Mouse (Mus musculus) midbrain, embryonic 14.5 days (tissue): Measurements from ENCODE around the gene Paqr4. TPM values are rescaled to one million over a fixed set of nuclear protein-coding genes. Genes with fewer than 3 reads are reported as not detected.

Experiments
- ATAC-seq: fragments of 200-750 bp; cut with Nextera tagmentation; 2 replicates; pipeline ENCODE4 v1.8.0; 2017; ENCODE audit warnings: moderate number of reproducible peaks, moderate library complexity; ENCODE audit not compliant: low FRiP score, low TSS enrichment
- DNase-seq: peaks from one replicate; pipeline ENCODE4 v3.0.0-alpha.2; 2015
- H3K27ac ChIP-seq: fragments of 300-500 bp; sonication (generic); replicated peaks from 2 replicates; pipeline ENCODE4 v1.5.1; 2014; ENCODE audit warnings: mild to moderate bottlenecking, low read depth, low read length, moderate library complexity
- H3K27me3 ChIP-seq: fragments of 300-500 bp; sonication (generic); 2 replicates; pipeline ENCODE4 v1.6.1; 2014; ENCODE audit warnings: low read length, control low read depth, mixed read lengths; ENCODE audit not compliant: control insufficient read depth, insufficient read depth
- H3K36me3 ChIP-seq: fragments of 300-500 bp; sonication (generic); 2 replicates; pipeline ENCODE4 v1.6.1; 2014; ENCODE audit warnings: low read length, control low read depth; ENCODE audit not compliant: control insufficient read depth, insufficient read depth
- H3K4me1 ChIP-seq: fragments of 300-500 bp; sonication (generic); 2 replicates; pipeline ENCODE4 v1.6.1; 2014; ENCODE audit warnings: mild to moderate bottlenecking, antibody characterized with exemption, low read length, control low read depth; ENCODE audit not compliant: control insufficient read depth, insufficient read depth
- H3K4me2 ChIP-seq: fragments of 300-500 bp; sonication (generic); 2 replicates; pipeline ENCODE4 v1.6.1; 2014; ENCODE audit warnings: mild to moderate bottlenecking, low read length, moderate library complexity
- H3K4me3 ChIP-seq: fragments of 300-500 bp; sonication (generic); replicated peaks from 2 replicates; pipeline ENCODE4 v1.5.1; 2014; ENCODE audit warnings: low read depth, low read length
- H3K9ac ChIP-seq: fragments of 300-500 bp; sonication (generic); replicated peaks from 2 replicates; pipeline ENCODE4 v1.6.1; 2014; ENCODE audit warnings: mild to moderate bottlenecking, low read length, moderate library complexity
- H3K9me3 ChIP-seq: fragments of 300-500 bp; sonication (generic); 2 replicates; pipeline ENCODE4 v1.6.1; 2016; ENCODE audit warnings: low read length, control low read depth, mixed read lengths; ENCODE audit not compliant: control insufficient read depth
- WGBS: fragments of 180-500 bp; shearing (Covaris S2); extraction: QIAGEN DNeasy Blood & Tissue Kit; methylation state at CpG from one replicate; pipeline ENCODE4 v1.1.7; 2014; 5-methylcytosine and 5-hydroxymethylcytosine counted together
- polyA plus RNA-seq: library from polyadenylated mRNA; unstranded; fragments of >200 nt; fragmentation: Nextera tagmentation; extraction: Ambion mirVana; gene quantifications from 2 replicates; pipeline ENCODE4 v1.2.1, GENCODE M21; 2014

Paqr4 gene
- 56.6 and 69.2 TPM in 2 replicates for polyA plus RNA-seq

GRCm38 (mm10) chr17:23740598-23741021 is at the start of gene Paqr4:
Paqr4 (minus strand) TSS chr17:23740867.
- Histone ChIP-seq H3K4me1 (peaks cover 28% of the 10 kb centered on the region), H3K36me3 (peaks cover 20% of the 10 kb centered on the region), H3K9ac (peak within 1 kb of the TSS; percentile 76), H3K9me3 (no peaks in the 10 kb centered on the region), H3K27ac (peak within 1 kb of the TSS; percentile 87), H3K4me3 (peak within 1 kb of the TSS; percentile 77), H3K27me3 (peaks cover 43% of the 10 kb centered on the region), H3K4me2 (peak within 1 kb of the TSS; percentile 78)
- ATAC-seq (0 out of 2 replicates have a peak, but pooled peaks have one; percentile 7), DNase-seq (peak; percentile 22)
- 5% methylated on average over 13 of the region's 13 CpGs for WGBS

DNA sequence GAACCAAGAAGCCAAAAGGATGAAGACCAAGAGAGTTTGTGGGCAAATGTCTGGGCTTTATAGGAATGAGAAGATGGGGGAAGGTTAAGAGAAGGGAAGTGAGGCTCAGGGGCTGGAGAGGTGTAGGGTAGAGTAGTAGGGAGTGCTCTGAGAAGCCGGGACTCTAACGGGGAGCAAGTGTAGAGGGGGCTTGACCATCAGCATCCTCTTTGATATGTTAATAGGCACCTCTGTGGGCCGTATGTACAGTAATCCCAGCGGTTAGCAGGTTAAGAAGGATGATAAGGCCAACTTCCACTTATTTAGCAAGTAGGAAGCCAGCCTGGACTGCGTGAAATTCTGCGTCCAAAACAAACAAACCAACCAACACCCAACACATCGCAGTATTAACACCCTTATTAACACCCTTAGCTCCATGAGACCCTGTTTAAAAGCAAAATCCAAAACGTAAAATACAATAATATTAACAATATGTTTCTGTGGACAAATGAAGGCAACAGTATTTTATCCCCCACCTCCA is 49.1 kb upstream of the Paqr4 start:
- peaks cover 4% of the 10 kb centered on the region; the same call in 1 of the 2 replicates for H3K36me3 ChIP-seq
- H3K27ac ChIP-seq = peak overlapping the region; percentile 98
- H3K4me1 ChIP-seq = peaks cover 38% of the 10 kb centered on the region
- WGBS = 9% methylated on average over 8 of the region's 8 CpGs
- peak overlapping the region; percentile 41 for H3K4me3 ChIP-seq
- ATAC-seq (no peak), DNase-seq (no peak)
- no peaks in the 10 kb centered on the region for H3K9me3 ChIP-seq
- H3K27me3 ChIP-seq = no peaks in the 10 kb centered on the region
- peak overlapping the region; percentile 83 for H3K9ac ChIP-seq
- H3K4me2 ChIP-seq = peak overlapping the region; percentile 72

- peaks cover 38% of the 10 kb centered on the region for H3K4me1 ChIP-seq
- peaks cover 3% of the 10 kb centered on the region; the same call in 1 of the 2 replicates for H3K36me3 ChIP-seq
- H3K4me3 ChIP-seq = no peak overlapping the region
- no peak for ATAC-seq
- H3K9me3 ChIP-seq = no peaks in the 10 kb centered on the region
- no peaks in the 10 kb centered on the region for H3K27me3 ChIP-seq
- 91% methylated on average over 4 of the region's 4 CpGs for WGBS
- H3K9ac ChIP-seq = no peak overlapping the region
- no peak overlapping the region for H3K27ac ChIP-seq
- DNase-seq = no peak
- no peak overlapping the region for H3K4me2 ChIP-seq
Measured at GRCm38 (mm10) chr17:23788973-23789372, 48.3 kb upstream of the Paqr4 start.

- H3K4me2 ChIP-seq = peak overlapping the region; percentile 72
- peak overlapping the region; percentile 83 for H3K9ac ChIP-seq
- H3K36me3 ChIP-seq = no peaks in the 10 kb centered on the region
- H3K27ac ChIP-seq = peak overlapping the region; percentile 94
- WGBS = 11% methylated on average over 13 of the region's 13 CpGs
- H3K4me3 ChIP-seq = peak overlapping the region; percentile 64
- H3K27me3 ChIP-seq = no peaks in the 10 kb centered on the region
- DNase-seq (peak; percentile 80), ATAC-seq (peak; percentile 71)
- no peaks in the 10 kb centered on the region for H3K9me3 ChIP-seq
- H3K4me1 ChIP-seq = peaks cover 30% of the 10 kb centered on the region
Measured at GRCm38 (mm10) chr17:23786510-23786931, 45.9 kb upstream of the Paqr4 start.

DNA sequence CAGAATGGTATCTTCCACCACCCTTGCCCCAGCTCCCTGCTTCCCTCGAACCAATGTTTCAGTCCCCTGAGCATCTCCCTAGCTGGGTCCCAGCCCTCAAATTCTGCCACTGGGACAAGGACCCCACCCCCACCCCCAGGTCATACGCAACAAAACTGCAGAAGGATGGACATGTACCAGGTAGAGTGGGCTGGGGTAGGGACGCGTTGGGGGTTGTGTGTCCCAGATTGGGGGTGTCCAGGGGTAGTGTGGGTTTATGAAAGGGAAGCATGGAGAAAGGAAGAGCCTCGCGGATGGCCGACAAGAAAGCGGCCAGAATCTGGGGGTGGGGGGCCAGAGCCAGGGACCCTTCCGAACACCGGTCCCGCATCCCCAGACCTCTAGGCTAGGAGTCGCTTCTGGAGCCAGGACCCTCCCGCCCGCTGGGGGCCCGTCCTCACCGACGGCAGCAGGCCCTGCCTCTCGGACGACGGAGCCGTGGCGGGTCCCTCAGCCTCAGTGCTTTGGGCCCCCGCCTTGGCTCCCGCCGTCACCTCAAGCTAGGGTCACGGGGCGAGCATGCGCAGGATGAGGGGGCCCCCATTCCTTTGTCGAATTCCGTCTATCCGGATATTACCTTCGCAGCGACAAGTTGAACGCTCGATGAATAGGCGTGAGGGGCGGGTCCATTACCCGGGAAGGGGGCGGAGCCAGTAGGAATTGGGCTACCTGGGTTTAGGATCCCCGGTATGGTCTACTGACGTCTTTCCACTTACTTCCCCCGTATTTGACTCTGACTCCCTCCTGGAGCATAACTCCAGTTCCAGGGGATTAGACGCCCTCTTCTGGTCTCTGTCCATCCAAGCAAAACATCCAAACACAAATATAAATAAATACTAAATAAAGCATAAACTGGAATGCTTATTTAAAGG is 45.1 kb upstream of the Paqr4 start, which contains the start of gene Flywch2:
Flywch2 (minus strand) TSS at position 521 of the 911 bp plus-strand sequence.
- H3K4me2 ChIP-seq = peak within 1 kb of the TSS; percentile 72
- ATAC-seq (peak; percentile 89), DNase-seq (peak; percentile 96)
- H3K27ac ChIP-seq = peak within 1 kb of the TSS; percentile 94
- H3K9ac ChIP-seq = peak within 1 kb of the TSS; percentile 83
- no peaks in the 10 kb centered on the region for H3K27me3 ChIP-seq
- H3K4me1 ChIP-seq = peaks cover 23% of the 10 kb centered on the region
- H3K36me3 ChIP-seq = no peaks in the 10 kb centered on the region
- H3K9me3 ChIP-seq = no peaks in the 10 kb centered on the region
- 1% methylated on average over 43 of the region's 43 CpGs for WGBS
- peak within 1 kb of the TSS; percentile 64 for H3K4me3 ChIP-seq

- DNase-seq = no peak
- Histone ChIP-seq H3K4me2 (no peak overlapping the region), H3K4me1 (peaks cover 9% of the 10 kb centered on the region), H3K36me3 (peaks cover 5% of the 10 kb centered on the region; the same call in 1 of the 2 replicates), H3K4me3 (no peak overlapping the region), H3K27ac (no peak overlapping the region), H3K9ac (no peak overlapping the region), H3K27me3 (no peaks in the 10 kb centered on the region), H3K9me3 (no peaks in the 10 kb centered on the region)
- no peak for ATAC-seq
Measured at GRCm38 (mm10) chr17:23783352-23783751, 42.7 kb upstream of the Paqr4 start.

GRCm38 (mm10) chr17:23778447-23778846 is 37.8 kb upstream of the Paqr4 start:
- DNase-seq = no peak
- ATAC-seq = no peak
- no peak overlapping the region for H3K9ac ChIP-seq
- H3K27me3 ChIP-seq = no peaks in the 10 kb centered on the region
- H3K4me1 ChIP-seq = no peaks in the 10 kb centered on the region
- H3K9me3 ChIP-seq = no peaks in the 10 kb centered on the region
- peaks cover 7% of the 10 kb centered on the region; the same call in 1 of the 2 replicates for H3K36me3 ChIP-seq
- H3K4me2 ChIP-seq = no peak overlapping the region
- WGBS = 70% methylated on average over 2 of the region's 2 CpGs
- no peak overlapping the region for H3K27ac ChIP-seq
- H3K4me3 ChIP-seq = no peak overlapping the region

DNA sequence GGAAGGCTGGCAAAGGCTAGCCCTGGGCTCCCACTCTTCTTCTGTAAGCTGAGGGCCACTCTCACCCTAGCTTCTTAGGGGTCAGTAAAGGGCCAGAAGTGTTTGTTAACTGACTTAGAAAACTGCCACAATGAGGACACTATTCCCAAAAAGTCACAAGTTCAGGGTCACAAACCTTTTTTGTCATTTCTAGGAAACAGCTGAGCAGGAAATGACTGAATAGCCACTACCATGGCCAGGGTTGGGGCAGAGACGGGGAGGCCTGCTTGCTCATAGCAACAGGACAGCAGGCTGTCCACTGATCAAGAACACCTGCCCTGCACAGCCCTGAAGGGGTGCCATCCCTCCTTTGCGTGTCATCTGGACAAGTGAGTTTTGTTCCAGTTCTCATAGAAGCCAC is 36.5 kb upstream of the Paqr4 start:
- no peak for DNase-seq
- H3K27me3 ChIP-seq = no peaks in the 10 kb centered on the region
- no peak overlapping the region for H3K27ac ChIP-seq
- H3K4me3 ChIP-seq = no peak overlapping the region
- H3K36me3 ChIP-seq = peaks cover 7% of the 10 kb centered on the region; the same call in 1 of the 2 replicates
- H3K9ac ChIP-seq = no peak overlapping the region
- H3K4me2 ChIP-seq = no peak overlapping the region
- H3K4me1 ChIP-seq = peaks cover under 1% of the 10 kb centered on the region
- WGBS = 89% methylated on average over 2 of the region's 2 CpGs
- ATAC-seq = no peak
- H3K9me3 ChIP-seq = no peaks in the 10 kb centered on the region
